Mouse (Mus musculus) midbrain, embryonic 10.5 days (tissue): Measurements from ENCODE around the gene Mrtfb. TPM values are rescaled to one million over a fixed set of nuclear protein-coding genes. Genes with fewer than 3 reads are reported as not detected.

Experiments
- DNase-seq: peaks from one replicate; pipeline ENCODE4 v3.0.0-alpha.2; 2017; ENCODE audit warnings: low spot score
- H3K27ac ChIP-seq: fragments of 300-500 bp; sonication (generic); replicated peaks from 2 replicates; pipeline ENCODE4 v1.5.1; 2016; ENCODE audit warnings: mild to moderate bottlenecking
- H3K27me3 ChIP-seq: fragments of 300-500 bp; sonication (generic); 2 replicates; pipeline ENCODE4 v1.6.1; 2016; ENCODE audit warnings: low read depth, mild to moderate bottlenecking; ENCODE audit not compliant: poor library complexity, severe bottlenecking
- H3K36me3 ChIP-seq: fragments of 300-500 bp; sonication (generic); 2 replicates; pipeline ENCODE4 v1.6.1; 2016; ENCODE audit warnings: mild to moderate bottlenecking, moderate library complexity
- H3K4me1 ChIP-seq: fragments of 300-500 bp; sonication (generic); 2 replicates; pipeline ENCODE4 v1.6.1; 2016
- H3K4me3 ChIP-seq: fragments of 300-500 bp; sonication (generic); 2 replicates; pipeline ENCODE4 v1.5.1; 2016; ENCODE audit warnings: mild to moderate bottlenecking, moderate library complexity
- H3K9me3 ChIP-seq: fragments of 300-500 bp; sonication (generic); replicated peaks from 2 replicates; pipeline ENCODE4 v1.6.1; 2016; ENCODE audit warnings: mild to moderate bottlenecking
- WGBS: fragments of 180-500 bp; shearing (Covaris S2); methylation state at CpG from one replicate; pipeline ENCODE4 v1.1.7; 2016; 5-methylcytosine and 5-hydroxymethylcytosine counted together
- polyA plus RNA-seq: library from polyadenylated mRNA; unstranded; fragments of >200 nt; fragmentation: Nextera tagmentation; extraction: Ambion mirVana; gene quantifications from 2 replicates; pipeline ENCODE4 v1.2.1, GENCODE M21; 2016

The Mrtfb gene
- polyA plus RNA-seq, 1 experiment from 2014 or later: 14.9 TPM

DNA sequence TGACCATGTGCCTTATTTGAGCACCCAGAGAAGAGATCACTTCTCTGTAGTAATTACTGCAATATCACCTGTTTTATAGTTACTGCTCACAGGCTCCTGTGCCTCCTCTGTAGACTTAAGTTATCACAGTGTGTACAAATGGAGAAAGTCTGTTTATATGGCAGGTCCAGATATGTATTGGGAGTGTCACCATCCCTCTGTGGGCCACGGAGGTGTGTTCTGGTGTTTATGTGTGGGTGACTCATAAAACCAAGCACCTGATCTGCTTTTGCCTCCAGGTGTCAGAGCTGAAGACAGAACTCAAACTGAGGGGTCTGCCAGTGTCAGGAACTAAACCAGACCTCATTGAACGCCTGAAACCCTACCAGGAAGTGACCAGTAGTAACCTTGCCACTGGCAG lies 144.1 kb downstream of the Mrtfb start:
- H3K27me3 ChIP-seq: no peaks in the 10 kb centered on the region
- H3K4me3 ChIP-seq: no peak overlapping the region
- H3K4me1 ChIP-seq: no peaks in the 10 kb centered on the region
- H3K36me3 ChIP-seq: peaks cover 84% of the 10 kb centered on the region
- WGBS: 70% methylated on average over 2 of the region's 2 CpGs
- no peaks in the 10 kb centered on the region for H3K9me3 ChIP-seq
- no peak overlapping the region for H3K27ac ChIP-seq
- DNase-seq: no peak

DNA sequence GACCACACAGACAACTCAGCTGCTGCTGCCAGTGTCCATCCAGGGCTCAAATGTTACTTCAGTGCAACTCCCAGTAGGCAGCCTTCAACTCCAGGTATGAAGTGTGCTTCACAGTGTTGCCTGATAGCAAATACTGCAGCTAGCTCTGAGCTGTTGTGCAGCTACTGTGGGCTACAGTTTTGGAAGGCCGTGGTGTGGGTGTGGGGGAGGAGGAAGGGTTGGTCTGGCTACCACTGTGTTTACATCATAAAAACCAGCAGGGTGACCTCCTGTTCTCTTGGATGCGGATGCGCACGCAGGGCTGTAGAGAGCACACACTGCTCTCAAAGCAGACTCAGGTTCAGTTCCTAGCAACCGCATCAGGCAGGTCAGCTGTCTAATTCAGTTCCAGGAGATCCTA lies 145.3 kb downstream of the Mrtfb start:
- Histone ChIP-seq H3K27ac (no peak overlapping the region), H3K36me3 (peaks cover 85% of the 10 kb centered on the region), H3K4me1 (no peaks in the 10 kb centered on the region), H3K9me3 (no peaks in the 10 kb centered on the region), H3K27me3 (no peaks in the 10 kb centered on the region), H3K4me3 (no peak overlapping the region)
- WGBS: 89% methylated on average over 5 of the region's 5 CpGs
- no peak for DNase-seq

DNA sequence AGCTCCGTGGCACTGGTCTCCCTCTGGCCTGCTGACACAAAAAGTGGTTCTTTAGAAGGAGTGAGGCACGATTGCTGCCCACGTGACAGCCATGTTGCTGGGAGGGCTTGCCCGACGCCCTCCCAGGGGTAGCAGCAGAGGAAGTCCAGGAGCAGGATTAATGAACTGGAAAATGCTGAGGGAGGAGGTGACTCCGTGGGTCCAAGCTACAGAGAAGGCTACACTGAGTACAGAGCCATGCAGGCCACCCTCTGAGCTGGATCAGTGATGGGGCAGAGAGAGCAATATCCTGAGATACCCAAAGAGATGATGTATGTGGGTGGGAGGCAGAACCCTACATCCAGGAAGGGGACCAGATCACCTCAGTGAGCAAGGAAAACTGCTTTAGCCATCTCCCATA lies 148.4 kb downstream of the Mrtfb start:
- H3K4me1 ChIP-seq: no peaks in the 10 kb centered on the region
- no peaks in the 10 kb centered on the region for H3K27me3 ChIP-seq
- WGBS: 87% methylated on average over 6 of the region's 6 CpGs
- no peak for DNase-seq
- no peak overlapping the region for H3K4me3 ChIP-seq
- H3K9me3 ChIP-seq: no peaks in the 10 kb centered on the region
- peaks cover 85% of the 10 kb centered on the region for H3K36me3 ChIP-seq
- H3K27ac ChIP-seq: no peak overlapping the region

DNA sequence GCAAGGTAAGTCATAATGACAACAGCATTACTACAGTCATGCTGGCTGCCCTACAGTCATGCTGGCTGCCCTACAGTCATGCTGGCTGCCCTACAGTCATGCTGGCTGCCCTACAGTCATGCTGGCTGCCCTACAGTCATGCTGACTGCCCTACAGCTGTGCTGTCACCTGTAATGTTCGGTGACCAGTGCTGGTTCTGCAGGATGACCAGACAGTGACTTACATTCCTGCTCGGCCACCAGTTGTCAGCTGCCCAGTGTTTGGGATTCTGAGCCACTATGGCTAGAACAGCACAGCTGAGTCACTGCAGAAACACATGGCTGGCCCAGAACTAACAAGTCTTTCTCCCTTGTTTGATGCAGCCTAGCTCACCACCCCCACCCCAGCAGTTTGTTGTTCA lies 149.1 kb downstream of the Mrtfb start:
- Histone ChIP-seq H3K36me3 (peaks cover 85% of the 10 kb centered on the region), H3K4me1 (no peaks in the 10 kb centered on the region), H3K27me3 (no peaks in the 10 kb centered on the region), H3K4me3 (no peak overlapping the region), H3K27ac (no peak overlapping the region), H3K9me3 (no peaks in the 10 kb centered on the region)
- no peak for DNase-seq
- 91% methylated on average over 2 of the region's 2 CpGs for WGBS

DNA sequence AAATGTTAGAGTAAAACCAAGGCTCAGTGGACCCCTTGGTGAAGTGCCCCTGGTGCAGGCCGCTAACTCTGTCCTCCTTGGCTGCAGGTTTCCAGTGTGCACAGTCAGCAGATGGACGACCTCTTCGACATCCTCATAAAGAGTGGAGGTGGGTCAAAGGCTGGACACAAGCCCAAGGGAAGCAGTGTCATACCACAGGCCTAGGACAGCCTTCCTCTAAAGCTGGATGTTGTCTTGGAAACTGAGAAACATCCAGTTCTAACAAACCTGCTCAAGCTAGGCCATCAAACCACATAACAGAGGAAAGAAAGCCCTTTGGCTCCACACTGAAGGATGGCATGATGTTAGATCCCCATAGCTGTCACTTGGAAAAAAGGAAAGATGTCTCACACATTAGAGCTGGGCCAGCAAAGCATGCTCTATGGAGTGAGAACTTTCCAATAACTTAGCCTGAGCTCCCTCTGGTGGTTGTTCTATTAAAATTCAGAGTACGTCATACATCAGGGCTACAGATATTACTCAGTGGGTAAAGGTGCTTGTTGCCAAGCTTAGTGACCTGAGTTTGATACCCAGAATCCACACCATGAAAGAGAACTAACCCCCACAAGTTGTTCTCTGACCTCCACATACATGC lies 153.4 kb downstream of the Mrtfb start:
- no peaks in the 10 kb centered on the region for H3K4me1 ChIP-seq
- no peak overlapping the region for H3K27ac ChIP-seq
- WGBS: 79% methylated on average over 4 of the region's 4 CpGs
- H3K27me3 ChIP-seq: no peaks in the 10 kb centered on the region
- H3K4me3 ChIP-seq: no peak overlapping the region
- peaks cover 11% of the 10 kb centered on the region; the same call in 1 of the 2 replicates for H3K9me3 ChIP-seq
- no peak for DNase-seq
- peaks cover 80% of the 10 kb centered on the region for H3K36me3 ChIP-seq

DNA sequence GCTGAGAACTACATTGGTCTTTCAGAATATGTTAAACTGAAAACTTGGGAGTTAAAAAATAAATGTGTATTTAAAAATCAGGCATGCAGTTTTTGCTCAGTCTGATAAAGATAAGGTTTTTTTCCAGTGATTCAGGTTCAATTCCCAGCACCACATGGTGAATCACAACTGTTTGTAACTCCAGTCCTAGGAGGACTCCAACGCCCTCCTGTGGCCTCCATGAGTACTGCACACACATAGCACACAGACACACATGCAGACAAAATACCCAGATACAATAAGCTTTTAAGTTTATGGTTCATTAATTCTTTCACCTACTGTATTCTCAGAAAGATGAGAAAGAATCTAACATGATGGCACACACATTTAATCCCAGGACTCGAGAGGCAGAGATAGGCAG lies 154.5 kb downstream of the Mrtfb start:
- no peak for DNase-seq
- Histone ChIP-seq H3K27me3 (no peaks in the 10 kb centered on the region), H3K9me3 (peaks cover 11% of the 10 kb centered on the region; the same call in 1 of the 2 replicates), H3K4me1 (no peaks in the 10 kb centered on the region), H3K36me3 (peaks cover 75% of the 10 kb centered on the region), H3K27ac (no peak overlapping the region), H3K4me3 (no peak overlapping the region)
- WGBS: 87% methylated on average over 2 of the region's 2 CpGs

DNA sequence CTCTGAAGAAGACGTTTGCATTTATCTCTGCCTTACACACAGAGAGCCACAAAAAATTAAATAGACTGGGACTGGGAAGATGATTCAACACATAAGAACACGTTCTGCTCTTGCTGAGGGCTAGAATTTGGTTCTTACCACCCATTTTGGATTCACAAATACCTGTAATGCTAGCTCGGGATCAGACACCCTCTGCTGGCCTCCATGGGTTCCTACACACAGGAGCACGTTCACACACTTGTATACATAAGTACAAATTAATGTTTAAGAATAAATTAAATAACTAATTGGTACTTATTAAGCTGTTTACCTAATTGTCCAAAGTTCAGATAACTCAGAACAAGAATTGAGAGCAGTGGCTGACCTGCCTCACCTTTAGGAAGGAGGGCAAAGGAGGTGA lies 155.2 kb downstream of the Mrtfb start:
- Histone ChIP-seq H3K4me1 (no peaks in the 10 kb centered on the region), H3K9me3 (peaks cover 11% of the 10 kb centered on the region; the same call in 1 of the 2 replicates), H3K27ac (no peak overlapping the region), H3K27me3 (no peaks in the 10 kb centered on the region), H3K36me3 (peaks cover 69% of the 10 kb centered on the region), H3K4me3 (no peak overlapping the region)
- WGBS: 92% methylated on average over 4 of the region's 4 CpGs
- DNase-seq: no peak

DNA sequence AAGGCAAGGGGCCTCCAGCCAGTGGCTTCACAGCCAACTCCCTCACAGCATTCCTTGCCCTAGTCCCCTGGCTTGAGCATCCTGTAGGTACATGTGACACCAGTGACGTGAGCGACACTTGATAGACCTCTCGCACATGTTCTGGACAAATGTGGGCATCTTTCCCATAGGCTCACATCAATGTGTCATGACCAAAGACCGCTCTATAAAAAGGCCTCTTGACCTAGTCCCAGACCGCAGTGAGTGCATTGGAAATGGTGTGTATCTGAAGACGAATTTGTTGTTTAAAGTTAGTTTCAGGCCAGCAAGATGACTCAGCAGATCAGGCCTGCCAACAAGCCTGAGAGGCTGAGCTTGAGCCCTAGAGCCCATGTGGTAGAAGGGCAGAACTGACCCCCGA lies 158.3 kb downstream of the Mrtfb start:
- peaks cover 46% of the 10 kb centered on the region for H3K36me3 ChIP-seq
- WGBS: 94% methylated on average over 7 of the region's 7 CpGs

DNA sequence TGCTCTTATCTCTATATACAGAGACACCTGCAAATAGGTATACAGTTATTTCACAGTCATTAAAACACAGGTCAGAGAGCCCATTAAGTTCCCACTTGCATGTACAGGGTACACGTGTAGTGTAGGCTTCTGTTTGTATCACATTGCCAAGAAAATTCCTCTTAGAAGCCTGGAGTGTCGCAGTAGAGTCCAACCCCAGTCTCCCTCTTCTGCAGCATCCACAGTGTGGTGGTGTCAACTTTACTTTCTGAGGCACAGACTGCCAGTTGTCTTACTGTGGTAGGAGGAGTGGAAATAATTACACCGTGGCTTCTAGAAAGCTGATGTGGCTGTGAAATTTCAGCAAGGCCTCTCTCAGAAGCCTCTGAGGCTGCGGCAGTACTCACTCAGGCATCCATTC lies 158.7 kb downstream of the Mrtfb start:
- H3K27me3 ChIP-seq: no peaks in the 10 kb centered on the region
- H3K36me3 ChIP-seq: peaks cover 42% of the 10 kb centered on the region
- DNase-seq: no peak
- no peaks in the 10 kb centered on the region for H3K4me1 ChIP-seq
- WGBS: 96% methylated on average over 4 of the region's 4 CpGs
- no peak overlapping the region for H3K27ac ChIP-seq
- no peak overlapping the region for H3K4me3 ChIP-seq
- peaks cover 11% of the 10 kb centered on the region; the same call in 1 of the 2 replicates for H3K9me3 ChIP-seq

More for the DNA sequence above, 158.3 kb downstream of the Mrtfb start:
- Histone ChIP-seq H3K9me3 (peaks cover 11% of the 10 kb centered on the region; the same call in 1 of the 2 replicates), H3K27me3 (no peaks in the 10 kb centered on the region), H3K27ac (no peak overlapping the region), H3K4me1 (no peaks in the 10 kb centered on the region), H3K4me3 (no peak overlapping the region)
- DNase-seq: no peak

DNA sequence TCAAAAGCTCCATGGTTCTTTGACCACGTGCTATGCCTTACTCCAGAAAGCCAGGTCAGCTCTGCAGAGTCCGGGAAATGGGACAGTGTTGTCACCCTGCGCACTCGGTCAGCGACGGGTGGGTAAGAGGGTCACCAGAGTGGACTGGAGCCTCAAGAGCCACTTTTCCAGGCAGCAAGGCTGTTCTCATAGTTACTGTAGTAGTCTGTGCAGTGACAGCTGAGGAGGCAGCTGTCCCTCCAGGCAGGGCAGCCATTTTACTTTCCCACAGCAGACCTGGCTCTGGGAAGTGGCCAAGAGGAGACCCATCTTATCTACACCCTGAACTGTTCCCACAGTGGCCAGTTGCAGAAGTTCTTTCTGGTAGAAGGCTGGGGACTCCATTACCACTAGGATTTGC lies 159.2 kb downstream of the Mrtfb start:
- DNase-seq: no peak
- Histone ChIP-seq H3K27ac (no peak overlapping the region), H3K4me1 (no peaks in the 10 kb centered on the region), H3K9me3 (peaks cover 11% of the 10 kb centered on the region; the same call in 1 of the 2 replicates), H3K27me3 (no peaks in the 10 kb centered on the region), H3K36me3 (peaks cover 37% of the 10 kb centered on the region), H3K4me3 (no peak overlapping the region)
- 94% methylated on average over 6 of the region's 6 CpGs for WGBS

DNA sequence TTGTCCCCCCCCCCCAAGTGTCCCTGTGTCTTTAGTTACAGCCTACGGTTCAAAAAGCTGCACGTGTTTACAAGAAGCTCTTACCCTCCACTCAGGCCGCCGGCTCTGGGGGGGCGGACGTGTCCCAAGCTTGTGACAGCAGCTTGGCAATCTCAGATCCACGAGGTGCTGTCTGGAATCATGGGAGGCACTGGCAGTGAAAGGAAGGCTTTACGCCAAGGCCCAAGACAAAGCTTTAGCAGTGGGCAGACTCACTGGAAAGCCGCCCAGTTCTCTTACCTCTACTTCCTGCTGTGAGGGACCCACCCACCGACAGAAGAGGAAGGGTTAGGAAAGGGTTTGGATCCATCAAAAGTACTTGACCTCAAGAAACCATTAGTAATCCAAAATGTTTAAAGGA lies 160.2 kb downstream of the Mrtfb start:
- DNase-seq: no peak
- H3K4me1 ChIP-seq: no peaks in the 10 kb centered on the region
- 82% methylated on average over 10 of the region's 10 CpGs for WGBS
- H3K36me3 ChIP-seq: peaks cover 27% of the 10 kb centered on the region
- peaks cover under 1% of the 10 kb centered on the region; the same call in 1 of the 2 replicates for H3K9me3 ChIP-seq
- no peaks in the 10 kb centered on the region for H3K27me3 ChIP-seq
- H3K27ac ChIP-seq: no peak overlapping the region
- H3K4me3 ChIP-seq: no peak overlapping the region

DNA sequence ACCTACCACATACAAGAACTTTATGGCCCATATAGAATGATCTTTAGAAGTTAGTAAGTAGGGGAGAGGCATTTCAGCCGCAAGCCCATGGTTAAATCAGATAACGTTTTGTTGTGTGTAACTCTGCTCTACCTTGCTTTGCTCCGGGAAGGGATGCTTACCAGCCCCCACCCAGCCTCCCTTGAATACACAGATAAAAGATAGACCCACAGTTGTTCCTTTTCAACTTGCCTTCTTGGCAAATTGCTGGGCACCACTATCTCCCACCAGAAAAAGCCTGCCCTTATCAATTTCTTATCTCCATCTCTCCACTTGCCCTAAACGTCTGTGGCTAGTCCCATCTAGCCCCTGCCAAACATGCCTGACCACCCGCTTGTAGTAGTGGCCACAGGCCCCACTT lies 161.6 kb downstream of the Mrtfb start:
- H3K27me3 ChIP-seq: no peaks in the 10 kb centered on the region
- no peak for DNase-seq
- no peak overlapping the region for H3K4me3 ChIP-seq
- H3K4me1 ChIP-seq: no peaks in the 10 kb centered on the region
- WGBS: 86% methylated on average over 5 of the region's 5 CpGs
- H3K9me3 ChIP-seq: no peaks in the 10 kb centered on the region
- H3K27ac ChIP-seq: no peak overlapping the region
- H3K36me3 ChIP-seq: peaks cover 13% of the 10 kb centered on the region

DNA sequence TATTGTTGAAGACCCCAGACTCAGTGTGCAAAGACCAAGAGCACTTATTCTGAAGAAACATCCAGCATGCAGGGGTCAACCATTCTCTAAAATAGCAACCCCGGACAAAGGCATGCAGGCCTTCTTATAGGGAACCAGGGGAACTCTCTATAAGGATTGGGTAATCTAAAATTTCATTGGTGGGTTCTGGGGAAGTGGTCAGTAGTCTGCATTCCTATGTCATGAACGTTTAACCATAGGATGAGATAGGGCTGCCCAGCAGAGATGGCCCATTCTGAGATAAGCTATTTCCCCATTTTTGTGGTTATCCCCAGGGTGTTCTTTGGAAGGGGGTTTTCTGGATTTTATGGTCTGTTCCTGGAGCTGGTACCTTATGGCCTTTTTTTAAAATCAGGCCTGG lies 163.5 kb downstream of the Mrtfb start:
- H3K27ac ChIP-seq: no peak overlapping the region
- WGBS: 88% methylated on average over 2 of the region's 2 CpGs
- H3K9me3 ChIP-seq: no peaks in the 10 kb centered on the region
- H3K36me3 ChIP-seq: 0 out of 2 replicates have a peak, but pooled peaks cover 7% of the 10 kb centered on the region
- H3K27me3 ChIP-seq: no peaks in the 10 kb centered on the region
- H3K4me3 ChIP-seq: no peak overlapping the region
- DNase-seq: no peak
- H3K4me1 ChIP-seq: no peaks in the 10 kb centered on the region

DNA sequence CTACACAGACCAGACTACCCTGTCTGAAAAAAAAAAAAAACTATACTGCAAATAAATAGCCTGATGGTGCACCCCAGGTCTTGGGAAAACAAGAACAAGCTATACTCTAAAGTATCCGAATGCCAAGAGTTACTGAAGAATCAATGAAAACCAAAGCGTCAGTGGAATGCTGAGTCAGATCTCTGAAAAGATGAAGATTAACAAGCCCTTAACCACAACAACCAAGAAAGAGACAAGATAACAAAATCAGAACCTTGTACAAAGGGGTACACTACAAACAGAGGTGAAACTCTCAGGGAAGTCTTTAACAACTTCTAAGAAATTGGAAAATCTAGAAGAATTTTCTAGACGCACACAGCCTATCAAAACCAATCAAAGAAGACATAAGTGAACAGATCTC lies 166.2 kb downstream of the Mrtfb start:
- no peak for DNase-seq
- Histone ChIP-seq H3K4me3 (no peak overlapping the region), H3K36me3 (no peaks in the 10 kb centered on the region), H3K9me3 (no peaks in the 10 kb centered on the region), H3K27ac (no peak overlapping the region), H3K4me1 (no peaks in the 10 kb centered on the region), H3K27me3 (no peaks in the 10 kb centered on the region)
- 91% methylated on average over 3 of the region's 3 CpGs for WGBS
